Mouse (Mus musculus) heart, embryonic 13.5 days (tissue): ENCODE results near the gene Olfr279. TPM values are rescaled to one million over a fixed set of nuclear protein-coding genes. Genes with fewer than 3 reads are reported as not detected.

ENCODE experiments used
- ATAC-seq: fragments of 200-750 bp; cut with Nextera tagmentation; 2 replicates; pipeline ENCODE4 v1.8.0; 2017; ENCODE audit warnings: moderate TSS enrichment; ENCODE audit not compliant: insufficient number of reproducible peaks, low FRiP score, low TSS enrichment; ENCODE audit errors: extremely low read depth
- H3K27ac ChIP-seq: fragments of 300-500 bp; sonication (generic); replicated peaks from 2 replicates; pipeline ENCODE4 v1.5.1; 2015; ENCODE audit warnings: moderate library complexity, mild to moderate bottlenecking, inconsistent platforms
- H3K27me3 ChIP-seq: fragments of 300-500 bp; sonication (generic); replicated peaks from 2 replicates; pipeline ENCODE4 v1.6.1; 2015; ENCODE audit warnings: mild to moderate bottlenecking, inconsistent platforms
- H3K36me3 ChIP-seq: fragments of 300-500 bp; sonication (generic); 2 replicates; pipeline ENCODE4 v1.6.1; 2015; ENCODE audit warnings: mild to moderate bottlenecking, inconsistent platforms
- H3K4me1 ChIP-seq: fragments of 300-500 bp; sonication (generic); 2 replicates; pipeline ENCODE4 v1.6.1; 2015; ENCODE audit warnings: inconsistent platforms
- H3K4me2 ChIP-seq: fragments of 300-500 bp; sonication (generic); 2 replicates; pipeline ENCODE4 v1.6.1; 2015; ENCODE audit warnings: inconsistent platforms, mild to moderate bottlenecking, moderate library complexity
- H3K4me3 ChIP-seq: fragments of 300-500 bp; sonication (generic); 2 replicates; pipeline ENCODE4 v1.5.1; 2015; ENCODE audit warnings: moderate library complexity, mild to moderate bottlenecking, inconsistent platforms
- H3K9ac ChIP-seq: fragments of 300-500 bp; sonication (generic); 2 replicates; pipeline ENCODE4 v1.6.1; 2015; ENCODE audit warnings: inconsistent platforms, mild to moderate bottlenecking, moderate library complexity
- H3K9me3 ChIP-seq: fragments of 300-500 bp; sonication (generic); 2 replicates; pipeline ENCODE4 v1.6.1; 2016; ENCODE audit warnings: inconsistent platforms
- WGBS: fragments of 180-500 bp; shearing (Covaris S2); methylation state at CpG from one replicate; pipeline ENCODE4 v1.1.7; 2015; ENCODE audit warnings: mixed read lengths; 5-methylcytosine and 5-hydroxymethylcytosine counted together
- polyA plus RNA-seq: library from polyadenylated mRNA; unstranded; fragments of >200 nt; fragmentation: Nextera tagmentation; extraction: Ambion mirVana; gene quantifications from 2 replicates; pipeline ENCODE4 v1.2.1, GENCODE M21; 2015

Gene Olfr279
- not detected in 2 replicates for polyA plus RNA-seq

GRCm38 (mm10) chr15:98492102-98492501, at the start of gene Olfr279:
Gene Olfr279, plus strand, starts transcription at chr15:98492402.
- Histone ChIP-seq H3K4me2 (no peak within 1 kb of the TSS), H3K4me1 (no peaks in the 10 kb centered on the region), H3K36me3 (no peaks in the 10 kb centered on the region), H3K9me3 (no peaks in the 10 kb centered on the region), H3K9ac (no peak within 1 kb of the TSS), H3K27ac (no peak within 1 kb of the TSS), H3K27me3 (no peaks in the 10 kb centered on the region), H3K4me3 (no peak within 1 kb of the TSS)
- no peak for ATAC-seq
- WGBS, result 38% methylated on average over 4 of the region's 4 CpGs

GRCm38 (mm10) chr15:98444561-98444960, 47.6 kb upstream of the Olfr279 start:
- WGBS, result 60% methylated on average over 3 of the region's 3 CpGs
- no peaks in the 10 kb centered on the region for H3K9me3 ChIP-seq
- H3K9ac ChIP-seq, result no peak overlapping the region
- H3K4me3 ChIP-seq, result no peak overlapping the region
- no peaks in the 10 kb centered on the region for H3K36me3 ChIP-seq
- no peak overlapping the region for H3K4me2 ChIP-seq
- no peaks in the 10 kb centered on the region for H3K27me3 ChIP-seq
- no peaks in the 10 kb centered on the region for H3K4me1 ChIP-seq
- H3K27ac ChIP-seq, result no peak overlapping the region
- ATAC-seq, result no peak

- Histone ChIP-seq H3K27me3 (peaks cover 5% of the 10 kb centered on the region; the same call in 1 of the 2 replicates), H3K27ac (no peak overlapping the region), H3K4me3 (no peak overlapping the region), H3K4me1 (no peaks in the 10 kb centered on the region), H3K36me3 (no peaks in the 10 kb centered on the region), H3K9ac (no peak overlapping the region), H3K9me3 (no peaks in the 10 kb centered on the region), H3K4me2 (no peak overlapping the region)
- ATAC-seq, result no peak
- 47% methylated on average over 4 of the region's 4 CpGs for WGBS
Measured at GRCm38 (mm10) chr15:98448521-98448920, 43.7 kb upstream of the Olfr279 start.

- H3K4me3 ChIP-seq, result no peak within 1 kb of the TSS
- 84% methylated on average over 7 of the region's 7 CpGs for WGBS
- ATAC-seq, result no peak
- H3K36me3 ChIP-seq, result no peaks in the 10 kb centered on the region
- H3K4me2 ChIP-seq, result no peak within 1 kb of the TSS
- H3K27me3 ChIP-seq, result peaks cover 5% of the 10 kb centered on the region; the same call in 1 of the 2 replicates
- no peak within 1 kb of the TSS for H3K27ac ChIP-seq
- no peak within 1 kb of the TSS for H3K9ac ChIP-seq
- H3K9me3 ChIP-seq, result no peaks in the 10 kb centered on the region
- H3K4me1 ChIP-seq, result no peaks in the 10 kb centered on the region
Measured at GRCm38 (mm10) chr15:98452288-98452687, 39.9 kb upstream of the Olfr279 start, which contains the start of gene Olfr281. Gene Olfr281, plus strand, starts transcription at chr15:98452588.

GRCm38 (mm10) chr15:98469596-98469995, 22.6 kb upstream of the Olfr279 start, which contains the start of gene OR5BS1P:
Gene OR5BS1P, plus strand, starts transcription at chr15:98469896.
- Histone ChIP-seq H3K27ac (no peak within 1 kb of the TSS), H3K4me1 (no peaks in the 10 kb centered on the region), H3K9ac (no peak within 1 kb of the TSS), H3K4me2 (no peak within 1 kb of the TSS), H3K9me3 (0 out of 2 replicates have a peak, but pooled peaks cover 9% of the 10 kb centered on the region), H3K27me3 (peaks cover 19% of the 10 kb centered on the region), H3K4me3 (no peak within 1 kb of the TSS), H3K36me3 (no peaks in the 10 kb centered on the region)
- 79% methylated on average over 4 of the region's 4 CpGs for WGBS
- ATAC-seq, result no peak

- Histone ChIP-seq H3K4me2 (no peak overlapping the region), H3K9ac (no peak overlapping the region), H3K4me3 (no peak overlapping the region), H3K9me3 (0 out of 2 replicates have a peak, but pooled peaks cover 9% of the 10 kb centered on the region), H3K36me3 (no peaks in the 10 kb centered on the region), H3K27ac (no peak overlapping the region), H3K4me1 (no peaks in the 10 kb centered on the region), H3K27me3 (peaks cover 15% of the 10 kb centered on the region)
- WGBS, result 82% methylated on average over 13 of the region's 13 CpGs
- no peak for ATAC-seq
Measured at GRCm38 (mm10) chr15:98471539-98471938, 20.7 kb upstream of the Olfr279 start.

- 77% methylated on average over 10 of the region's 10 CpGs for WGBS
- Histone ChIP-seq H3K9me3 (no peaks in the 10 kb centered on the region), H3K4me2 (no peak overlapping the region), H3K9ac (no peak overlapping the region), H3K27me3 (peaks cover 15% of the 10 kb centered on the region), H3K36me3 (no peaks in the 10 kb centered on the region), H3K27ac (no peak overlapping the region), H3K4me3 (no peak overlapping the region), H3K4me1 (no peaks in the 10 kb centered on the region)
- no peak for ATAC-seq
Measured at GRCm38 (mm10) chr15:98474958-98475357, 17.2 kb upstream of the Olfr279 start.

- no peaks in the 10 kb centered on the region for H3K4me1 ChIP-seq
- ATAC-seq, result no peak
- no peaks in the 10 kb centered on the region for H3K36me3 ChIP-seq
- no peak overlapping the region for H3K9ac ChIP-seq
- H3K4me3 ChIP-seq, result no peak overlapping the region
- no peak overlapping the region for H3K27ac ChIP-seq
- no peak overlapping the region for H3K4me2 ChIP-seq
- H3K9me3 ChIP-seq, result no peaks in the 10 kb centered on the region
- 48% methylated on average over 10 of the region's 10 CpGs for WGBS
- peaks cover 15% of the 10 kb centered on the region for H3K27me3 ChIP-seq
Measured at GRCm38 (mm10) chr15:98475382-98475781, 16.8 kb upstream of the Olfr279 start.

- ATAC-seq, result no peak
Measured at GRCm38 (mm10) chr15:98476281-98476680, 15.9 kb upstream of the Olfr279 start.

GRCm38 (mm10) chr15:98479568-98480102, 12.6 kb upstream of the Olfr279 start:
- no peaks in the 10 kb centered on the region for H3K9me3 ChIP-seq
- 58% methylated on average over 7 of the region's 7 CpGs for WGBS
- H3K27ac ChIP-seq, result no peak overlapping the region
- H3K27me3 ChIP-seq, result no peaks in the 10 kb centered on the region
- no peak overlapping the region for H3K4me2 ChIP-seq
- no peak overlapping the region for H3K4me3 ChIP-seq
- no peaks in the 10 kb centered on the region for H3K36me3 ChIP-seq
- H3K9ac ChIP-seq, result no peak overlapping the region
- no peaks in the 10 kb centered on the region for H3K4me1 ChIP-seq
- ATAC-seq, result no peak

More at GRCm38 (mm10) chr15:98476281-98476680, 15.9 kb upstream of the Olfr279 start:
- Histone ChIP-seq H3K9me3 (no peaks in the 10 kb centered on the region), H3K4me2 (no peak overlapping the region), H3K4me1 (no peaks in the 10 kb centered on the region), H3K9ac (no peak overlapping the region), H3K4me3 (no peak overlapping the region), H3K36me3 (no peaks in the 10 kb centered on the region), H3K27me3 (peaks cover 9% of the 10 kb centered on the region), H3K27ac (no peak overlapping the region)
- WGBS, result 70% methylated on average over 5 of the region's 5 CpGs

GRCm38 (mm10) chr15:98482701-98483100, 9.5 kb upstream of the Olfr279 start, which contains the start of gene Lalba:
Gene Lalba, minus strand, starts transcription at chr15:98482721.
- H3K27me3 ChIP-seq, result no peaks in the 10 kb centered on the region
- no peak within 1 kb of the TSS for H3K4me2 ChIP-seq
- 53% methylated on average over 3 of the region's 3 CpGs for WGBS
- no peaks in the 10 kb centered on the region for H3K9me3 ChIP-seq
- H3K27ac ChIP-seq, result no peak within 1 kb of the TSS
- H3K4me3 ChIP-seq, result no peak within 1 kb of the TSS
- no peaks in the 10 kb centered on the region for H3K36me3 ChIP-seq
- no peaks in the 10 kb centered on the region for H3K4me1 ChIP-seq
- no peak within 1 kb of the TSS for H3K9ac ChIP-seq
- ATAC-seq, result no peak
